Mouse (Mus musculus) mature B cell (primary cell): ENCODE results near the gene Sco2.

ENCODE experiments used
- in situ Hi-C: fragments of 300-500 bp; cut with MboI; formaldehyde crosslinking; loops from 2 replicates; pipeline ENCODE4 v1.14.3; 2019

Sco2 gene

GRCm38 (mm10) chr15:89323656-89324055 lies 50.0 kb downstream of the Sco2 start:
- in situ Hi-C loops: no loop called here

- in situ Hi-C loops: no loop called here
Measured at GRCm38 (mm10) chr15:89322670-89323522, 50.8 kb downstream of the Sco2 start, which contains the start of gene Adm2. Gene Adm2, plus strand, starts transcription at chr15:89322720.
